Mouse (Mus musculus) thymus, postnatal 14 days (tissue): ENCODE measurements around the gene Rnase2b.
"Not testable (repeated sequence)": the region's sequence is repeated elsewhere in the genome, so short reads cannot be mapped to it uniquely, and the experiment has no call there.

Experiments
- DNase-seq: peaks from one replicate; pipeline ENCODE4 v3.0.0; 2021

The Rnase2b gene

GRCm38 (mm10) chr14:51152249-51152870 lies 9.7 kb upstream of the Rnase2b start:
- no peak for DNase-seq

GRCm38 (mm10) chr14:51156056-51156735 lies 5.9 kb upstream of the Rnase2b start:
- DNase-seq, result no peak

GRCm38 (mm10) chr14:51156736-51157068 lies 5.4 kb upstream of the Rnase2b start:
- DNase-seq, result no peak

- DNase-seq, result no peak
These were observed 5.0 kb upstream of the Rnase2b start for GRCm38 (mm10) chr14:51157072-51157471.

- DNase-seq, result not testable (repeated sequence)
These were observed 1.3 kb downstream of the Rnase2b start for GRCm38 (mm10) chr14:51163323-51163722.

- DNase-seq, result no peak
These were observed 3.4 kb downstream of the Rnase2b start for GRCm38 (mm10) chr14:51165435-51165834.

GRCm38 (mm10) chr14:51166068-51166467 lies 4.0 kb downstream of the Rnase2b start:
- DNase-seq, result no peak

- DNase-seq, result not testable (repeated sequence)
These were observed 10.2 kb downstream of the Rnase2b start for GRCm38 (mm10) chr14:51172095-51172865.

GRCm38 (mm10) chr14:51172947-51173346 lies 10.9 kb downstream of the Rnase2b start:
- not testable (repeated sequence) for DNase-seq

- no peak for DNase-seq
These were observed 11.8 kb downstream of the Rnase2b start for GRCm38 (mm10) chr14:51173843-51174242.

GRCm38 (mm10) chr14:51181051-51181450 lies 19.0 kb downstream of the Rnase2b start:
- DNase-seq, result not testable (repeated sequence)

- no peak for DNase-seq
These were observed 33.6 kb downstream of the Rnase2b start for GRCm38 (mm10) chr14:51195681-51196080.

GRCm38 (mm10) chr14:51199098-51200023 lies 37.3 kb downstream of the Rnase2b start, which contains the start of gene Ang2:
Gene Ang2 (minus strand): TSS chr14:51199148.
- no peak for DNase-seq

GRCm38 (mm10) chr14:51200054-51200453 lies 38.0 kb downstream of the Rnase2b start:
- DNase-seq, result no peak

- no peak for DNase-seq
These were observed 38.4 kb downstream of the Rnase2b start for GRCm38 (mm10) chr14:51200466-51200865.

GRCm38 (mm10) chr14:51203115-51203514 lies 41.1 kb downstream of the Rnase2b start, which contains the start of gene Ear14:
Gene Ear14 (plus strand): TSS chr14:51203391.
- DNase-seq, result no peak
